Comparison of ENCODE assay signal across 29 mouse cellular contexts in genomic region chr7:125999921-126000320, GRCm38 (mm10).
DNase-seq lines count a peak whose midpoint lies in the region; ATAC-seq and TF ChIP-seq lines count a peak whose summit lies in the region.
"Had no signal": no experiment of that assay in that cellular context is flagged by ENCODE, and none has a peak within 500 bp of the region (broad histone marks: within the 10 kb centered on the region; RNA-seq: fewer than 3 reads in every experiment).

No protein-coding gene starts in this region.

- H3K4me3 ChIP-seq in layer of hippocampus, adult 2 months, result no peak overlapping the region
- H3K4me3 ChIP-seq: forebrain, embryonic 13.5 days; heart, adult 2 months; heart, embryonic 13.5 days; hindbrain, embryonic 12.5 days; kidney, embryonic 15.5 days; limb, embryonic 10.5 days; liver, embryonic 15.5 days; lung, embryonic 15.5 days; megakaryocyte, embryonic 14.5 days; neural tube, embryonic 12.5 days had no signal

- peak overlapping the region; percentile 23; the same call in 1 of the 2 replicates for H3K27ac ChIP-seq in layer of hippocampus, adult 2 months
- H3K27ac ChIP-seq: forebrain, embryonic 13.5 days; heart, adult 2 months; heart, embryonic 13.5 days; hindbrain, embryonic 12.5 days; kidney, embryonic 15.5 days; limb, embryonic 10.5 days; liver, embryonic 15.5 days; lung, embryonic 15.5 days; neural tube, embryonic 12.5 days had no signal

- no peak for TF ChIP-seq CTCF in layer of hippocampus, adult 2 months (conservative IDR thresholded peaks at IDR 0.05)

- no peak; the same call in 1 of the 2 replicates for ATAC-seq in cerebellum, adult (ENCODE audit: insufficient number of reproducible peaks, low FRiP score, low TSS enrichment)
- ATAC-seq: forebrain, embryonic 13.5 days; intestine, postnatal 0 days; Patski had no signal

- DNase-seq in layer of hippocampus, adult 2 months (ENCODE audit: low spot score in 2 of 2), result peak; percentile 34 to 47
- DNase-seq in layer of hippocampus, postnatal 10 days (ENCODE audit: low spot score in 2 of 2), result no peak
- peak; percentile 86 for DNase-seq in brain, adult 2 months (ENCODE audit: low read depth, low spot score)
- DNase-seq in frontal cortex, postnatal 36 days (ENCODE audit: low spot score in 2 of 2), result peak; percentile 55 to 76
- peak; percentile 26 for DNase-seq in right cerebral cortex, postnatal 14 days
- no peak for DNase-seq in kidney, adult 9 months
- DNase-seq: adrenal gland, postnatal 36 days; B cell, adult 2 months; cerebellum, adult 18-20 months; gastrocnemius, postnatal 25 days; heart, adult 2 months; heart, postnatal 14 days; kidney, postnatal 36 days; liver; lung, postnatal 36 days; midbrain, embryonic 14.5 days; thymus, postnatal 14 days had no signal

Comparison
In these comparisons a context has a peak if more than half of its experiments do, and no peak if none do; other contexts are left out.
1. DNase-seq: peak in layer of hippocampus, adult 2 months (2 of 2), brain, adult 2 months (single experiment), frontal cortex, postnatal 36 days (2 of 2) and right cerebral cortex, postnatal 14 days (single experiment); none in layer of hippocampus, postnatal 10 days (0 of 2) and kidney, adult 9 months (single experiment).